Mouse (Mus musculus) MEL (cell line): Measurements from ENCODE around the gene Fam169b.
"Not testable (repeated sequence)": the region's sequence is repeated elsewhere in the genome, so short reads cannot be mapped to it uniquely, and the experiment has no call there.

Experiments
- CTCF ChIP-seq, 3 experiments: IDR thresholded peaks in 2 of 3; conservative IDR thresholded peaks in 1 of 3; 2 replicates each; pipeline ENCODE4 v1.5.1; 2011 to 2012; ENCODE audit warnings: low read length in 3 of 3, low read depth in 2 of 3, mild to moderate bottlenecking in 2 of 3, improper control_type of control experiment in 1 of 3, inconsistent platforms in 1 of 3, mixed read lengths in 1 of 3, moderate library complexity in 1 of 3; ENCODE audit not compliant: control insufficient read depth in 1 of 3, insufficient read depth in 1 of 3, poor library complexity in 1 of 3, severe bottlenecking in 1 of 3
- ELF1 ChIP-seq: IDR thresholded peaks from 2 replicates; pipeline ENCODE4 v1.6.1; 2014; ENCODE audit warnings: low read depth, mild to moderate bottlenecking, inconsistent platforms, low read length, improper control_type of control experiment, moderate library complexity
- GATA1 ChIP-seq: IDR thresholded peaks from 2 replicates; pipeline ENCODE4 v1.6.1; 2011; ENCODE audit warnings: low read depth, low read length, improper control_type of control experiment
- MAZ ChIP-seq: IDR thresholded peaks from 2 replicates; pipeline ENCODE4 v1.6.1; 2012; ENCODE audit warnings: low read depth, mild to moderate bottlenecking, inconsistent platforms, low read length, improper control_type of control experiment
- POLR2A ChIP-seq, 2 experiments: IDR thresholded peaks; 2 replicates each; pipeline ENCODE4 v1.6.1; 2011 to 2012; ENCODE audit warnings: low read length in 2 of 2, mild to moderate bottlenecking in 2 of 2, control low read depth in 1 of 2, improper control_type of control experiment in 1 of 2, low read depth in 1 of 2, moderate library complexity in 1 of 2; ENCODE audit not compliant: control insufficient read depth in 1 of 2, insufficient read depth in 1 of 2, poor library complexity in 1 of 2
- POLR2AphosphoS2 ChIP-seq: IDR thresholded peaks from 2 replicates; pipeline ENCODE4 v1.6.1; 2011; ENCODE audit warnings: low read length, improper control_type of control experiment
- POLR2AphosphoS5 ChIP-seq: IDR thresholded peaks from 2 replicates; pipeline ENCODE4 v1.6.1; 2012; ENCODE audit warnings: low read depth, borderline replicate concordance, mild to moderate bottlenecking, inconsistent platforms, low read length, moderate library complexity, mixed read lengths
- RAD21 ChIP-seq: IDR thresholded peaks from 2 replicates; pipeline ENCODE4 v1.6.1; 2011; ENCODE audit warnings: mild to moderate bottlenecking, low read depth, low read length, improper control_type of control experiment
- TAL1 ChIP-seq: IDR thresholded peaks from 2 replicates; pipeline ENCODE4 v1.6.1; 2012; ENCODE audit warnings: mild to moderate bottlenecking, inconsistent platforms, low read length, moderate library complexity, mixed read lengths
- TBP ChIP-seq: IDR thresholded peaks from 2 replicates; pipeline ENCODE4 v1.8.0; 2011; ENCODE audit warnings: low read depth, low read length, improper control_type of control experiment
- USF1 ChIP-seq: IDR thresholded peaks from 2 replicates; pipeline ENCODE4 v1.6.1; 2014; ENCODE audit warnings: low read depth, mild to moderate bottlenecking, inconsistent platforms, low read length, improper control_type of control experiment, moderate library complexity
- ZKSCAN1 ChIP-seq: IDR thresholded peaks from 2 replicates; pipeline ENCODE4 v1.6.1; 2012; ENCODE audit warnings: low read depth, mild to moderate bottlenecking, inconsistent platforms, low read length, improper control_type of control experiment, moderate library complexity

DNA sequence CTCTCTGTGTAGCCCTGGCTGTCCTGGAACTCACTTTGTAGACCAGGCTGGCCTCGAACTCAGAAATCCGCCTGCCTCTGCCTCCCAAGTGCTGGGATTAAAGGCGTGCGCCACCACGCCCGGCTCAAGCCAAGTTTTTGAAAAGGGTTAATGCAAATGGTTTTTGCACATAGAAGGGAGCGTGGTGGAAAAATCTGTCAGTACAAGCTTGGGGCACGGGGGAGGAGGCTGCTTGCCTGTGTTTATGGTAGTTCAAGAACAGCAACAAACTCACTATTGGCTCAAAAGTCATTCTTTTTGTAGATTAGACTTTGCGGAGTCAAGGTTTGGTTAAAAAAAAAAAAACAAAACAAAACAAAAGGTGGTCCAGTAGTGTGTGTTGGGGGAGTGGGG is 1.8 kb downstream of the Fam169b start:
- TF ChIP-seq RAD21; CTCF (IDR thresholded peaks at IDR 0.05 in 2 of 3, conservative IDR thresholded peaks at IDR 0.05 in 1 of 3; ENCODE audit: control insufficient read depth in 1 of 3, insufficient read depth in 1 of 3, low read depth in 2 of 3, low read length in 3 of 3, poor library complexity in 1 of 3, severe bottlenecking in 1 of 3); POLR2A (IDR thresholded peaks at IDR 0.05; ENCODE audit: control insufficient read depth in 1 of 2, insufficient read depth in 1 of 2, low read depth in 1 of 2, low read length in 2 of 2, poor library complexity in 1 of 2); USF1; ELF1; GATA1; MAZ; POLR2AphosphoS2; TAL1; TBP; POLR2AphosphoS5; ZKSCAN1: not testable (repeated sequence)
